Mouse (Mus musculus) stomach, postnatal 0 days (tissue): ENCODE measurements at regions not wholly inside any gene's neighbourhood (a gene's known extent, or its start where the extent isn't known, plus 50 kb on each side); places are given as distances from the start of the nearest gene placed in this dataset.

ENCODE experiments used
- CTCF ChIP-seq: IDR thresholded peaks from 2 replicates; pipeline ENCODE4 v1.5.1; 2016; ENCODE audit warnings: antibody characterized with exemption, low read depth, mild to moderate bottlenecking, moderate library complexity
- EP300 ChIP-seq: optimal IDR thresholded peaks from 2 replicates; pipeline ENCODE3; 2016; ENCODE audit warnings: antibody characterized with exemption

DNA sequence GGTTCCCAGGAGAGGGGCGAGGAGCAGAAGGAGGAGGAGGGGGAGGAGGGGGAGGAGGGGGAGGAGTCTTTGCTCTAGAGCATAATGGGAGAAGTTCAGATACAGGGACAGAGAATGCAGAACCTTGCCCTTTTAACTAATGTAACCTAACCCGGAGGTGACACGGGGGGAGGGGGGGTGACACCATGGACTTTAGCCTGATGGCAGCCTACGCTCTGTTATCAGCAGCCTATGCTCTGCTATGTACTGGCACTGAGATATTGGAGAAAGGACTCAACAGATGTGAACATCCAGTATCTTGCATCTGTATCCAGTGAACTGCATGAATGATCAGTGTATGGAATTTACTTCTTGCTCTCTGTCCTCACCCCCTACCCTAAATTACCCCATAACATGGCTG is 77.7 kb upstream of the S1pr1 start:
- TF ChIP-seq EP300 (no peak), CTCF (no peak)
